Mouse (Mus musculus): ENCODE measurements around the gene Barx1.

Gene Barx1

GRCm38 (mm10) chr13:48662431-48663143 lies at the start of gene Barx1:
Gene Barx1 (plus strand): TSS chr13:48662998.
- DNase-seq (ENCODE audit: low spot score): no peak

GRCm38 (mm10) chr13:48614525-48614924 lies 48.3 kb upstream of the Barx1 start:
- no peak for DNase-seq (ENCODE audit: low spot score)

- no peak for DNase-seq (ENCODE audit: low spot score)
These were observed 45.0 kb upstream of the Barx1 start for GRCm38 (mm10) chr13:48617774-48618173.

GRCm38 (mm10) chr13:48618890-48619289 lies 43.9 kb upstream of the Barx1 start:
- DNase-seq (ENCODE audit: low spot score): no peak

DNA sequence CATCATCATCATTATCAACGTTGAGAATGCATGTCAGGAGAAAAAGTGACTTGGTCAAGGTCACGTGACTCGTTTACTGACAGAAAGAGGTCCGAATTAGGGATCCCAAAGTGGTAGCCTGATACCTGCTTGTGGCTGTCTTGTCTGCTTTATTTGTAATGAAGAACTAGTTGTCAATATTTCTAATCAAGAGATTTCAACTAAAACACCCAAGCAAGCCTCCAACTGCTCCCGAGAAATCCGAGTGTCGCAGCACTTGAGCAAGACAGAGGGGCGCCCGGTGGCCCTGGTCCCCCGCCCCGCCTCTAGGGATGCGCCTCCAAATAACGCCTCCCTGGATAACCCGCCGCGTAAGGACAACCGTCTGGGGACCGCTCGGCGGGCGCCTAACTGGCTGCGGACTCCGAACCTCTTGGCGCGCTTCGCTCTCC lies 37.8 kb upstream of the Barx1 start:
- DNase-seq (ENCODE audit: low spot score): no peak

DNA sequence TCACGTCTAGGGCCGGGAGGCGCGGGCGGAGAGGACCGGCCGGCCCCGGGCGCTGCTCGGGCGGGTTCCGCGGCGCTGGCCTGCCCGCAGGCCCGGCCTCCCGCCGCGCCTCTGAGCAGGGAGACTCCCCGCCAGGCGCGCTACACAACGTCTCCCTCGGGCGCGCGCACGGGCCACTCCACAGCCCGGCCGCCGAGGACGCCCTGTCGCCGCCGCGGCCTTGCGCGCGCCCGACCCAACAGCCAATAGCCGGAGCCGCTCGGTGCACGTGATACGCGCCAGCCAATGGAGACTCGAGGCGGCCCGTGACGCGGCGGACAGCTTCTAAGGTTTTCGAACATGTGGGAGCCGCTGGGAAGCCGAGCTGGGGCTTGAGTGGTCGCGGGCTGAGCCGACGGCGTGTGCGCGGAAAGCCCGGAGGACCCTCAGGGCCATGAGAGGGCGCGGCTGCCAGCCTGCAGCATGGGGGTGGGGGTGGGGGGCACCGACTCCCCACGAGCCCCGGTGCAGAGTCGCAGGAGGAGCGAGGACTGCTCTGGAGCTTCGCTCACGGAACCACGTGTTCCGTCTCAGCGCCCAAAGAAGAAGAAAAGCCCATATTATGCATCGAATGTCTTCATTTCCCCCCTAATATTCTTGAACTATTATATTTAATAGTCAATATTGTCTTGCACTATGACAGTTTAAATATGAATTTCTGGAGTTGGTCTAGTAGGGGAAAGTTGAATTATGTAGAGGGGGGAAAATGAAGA lies 37.2 kb upstream of the Barx1 start, which contains the start of gene Ptpdc1:
Ptpdc1 (minus strand) TSS at position 232 of the 752 bp plus-strand sequence.
- peak; percentile 96 for DNase-seq (ENCODE audit: low spot score)

DNA sequence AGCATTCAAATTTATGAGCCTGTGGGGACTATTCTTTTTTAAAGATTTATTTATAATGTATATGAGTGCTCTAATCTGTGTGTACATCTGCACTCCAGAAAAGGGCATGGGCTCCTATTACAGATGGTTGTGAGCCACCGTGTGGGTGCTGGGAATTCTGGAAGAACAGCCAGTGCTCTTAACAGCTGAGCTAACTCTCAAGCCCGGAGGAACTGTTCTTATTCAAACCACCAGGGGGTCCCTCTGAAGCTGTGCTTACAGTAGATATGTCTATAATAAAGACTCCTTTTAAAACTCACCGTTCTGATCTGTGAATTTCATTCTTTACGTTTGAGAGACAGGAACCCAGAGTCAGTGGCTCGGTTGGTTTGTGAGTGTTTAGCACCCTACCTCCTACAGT lies 31.1 kb upstream of the Barx1 start:
- DNase-seq (ENCODE audit: low spot score): no peak

GRCm38 (mm10) chr13:48637706-48638105 lies 25.1 kb upstream of the Barx1 start:
- no peak for DNase-seq (ENCODE audit: low spot score)

GRCm38 (mm10) chr13:48639570-48639969 lies 23.2 kb upstream of the Barx1 start:
- DNase-seq (ENCODE audit: low spot score): peak; percentile 32

GRCm38 (mm10) chr13:48643072-48643471 lies 19.7 kb upstream of the Barx1 start:
- DNase-seq (ENCODE audit: low spot score): no peak

DNA sequence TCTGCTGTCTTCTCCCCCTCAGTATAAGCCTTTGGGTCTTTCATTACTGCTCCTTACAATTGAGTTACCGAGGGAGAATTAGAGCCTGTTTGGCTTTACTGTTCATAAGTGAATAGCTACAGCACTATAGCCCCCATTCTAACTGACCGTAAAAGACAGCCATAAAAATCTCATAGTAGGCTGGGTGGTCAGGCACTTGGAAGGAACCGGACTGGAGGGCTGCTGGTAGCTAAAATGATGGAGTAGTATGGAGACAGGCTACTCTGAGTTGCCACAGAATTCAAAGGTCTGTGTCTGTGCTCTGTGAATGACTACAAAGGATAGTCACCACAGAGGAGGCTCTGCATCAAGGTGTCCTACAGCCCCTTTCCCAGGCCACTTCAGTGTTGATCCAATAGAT lies 18.8 kb upstream of the Barx1 start:
- DNase-seq (ENCODE audit: low spot score): no peak

DNA sequence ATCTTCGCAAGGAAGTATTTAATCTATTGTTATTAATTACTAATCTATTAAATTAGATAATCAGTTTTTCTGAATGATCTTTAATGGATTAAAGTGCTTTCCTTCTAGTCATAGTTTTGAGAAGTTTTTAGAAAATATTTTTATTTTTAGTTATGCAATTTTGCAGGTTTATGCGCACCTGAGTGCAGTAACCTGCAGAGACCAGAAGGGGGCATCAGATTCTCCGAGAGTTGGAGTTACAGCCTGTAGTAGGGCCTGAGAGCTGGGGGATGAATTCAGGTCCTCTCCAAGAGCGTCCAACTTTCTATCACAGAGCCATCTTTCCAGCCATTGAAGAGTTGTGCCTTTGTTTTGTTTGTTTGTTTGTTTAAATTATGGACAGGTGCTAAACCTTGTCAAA lies 16.1 kb upstream of the Barx1 start:
- DNase-seq (ENCODE audit: low spot score): no peak

DNA sequence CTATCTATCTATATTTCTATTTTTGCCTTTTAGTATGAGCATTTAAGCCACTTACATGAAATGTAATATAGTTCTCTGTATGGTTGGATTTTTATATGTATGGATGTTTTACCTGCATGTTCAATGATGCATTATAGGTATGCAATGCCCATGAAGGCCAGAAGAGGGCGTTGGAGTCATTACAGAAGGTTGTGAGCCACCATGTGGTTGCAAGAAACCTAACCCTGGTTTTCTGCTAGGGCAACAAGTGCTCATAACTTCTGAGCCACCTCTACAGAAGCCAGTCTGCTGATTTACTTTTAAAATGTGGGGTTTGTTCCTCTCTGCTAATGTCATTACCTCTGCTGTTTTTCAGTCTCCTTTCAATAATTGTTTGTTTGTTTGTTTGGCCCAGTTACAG lies 12.2 kb upstream of the Barx1 start:
- no peak for DNase-seq (ENCODE audit: low spot score)

DNA sequence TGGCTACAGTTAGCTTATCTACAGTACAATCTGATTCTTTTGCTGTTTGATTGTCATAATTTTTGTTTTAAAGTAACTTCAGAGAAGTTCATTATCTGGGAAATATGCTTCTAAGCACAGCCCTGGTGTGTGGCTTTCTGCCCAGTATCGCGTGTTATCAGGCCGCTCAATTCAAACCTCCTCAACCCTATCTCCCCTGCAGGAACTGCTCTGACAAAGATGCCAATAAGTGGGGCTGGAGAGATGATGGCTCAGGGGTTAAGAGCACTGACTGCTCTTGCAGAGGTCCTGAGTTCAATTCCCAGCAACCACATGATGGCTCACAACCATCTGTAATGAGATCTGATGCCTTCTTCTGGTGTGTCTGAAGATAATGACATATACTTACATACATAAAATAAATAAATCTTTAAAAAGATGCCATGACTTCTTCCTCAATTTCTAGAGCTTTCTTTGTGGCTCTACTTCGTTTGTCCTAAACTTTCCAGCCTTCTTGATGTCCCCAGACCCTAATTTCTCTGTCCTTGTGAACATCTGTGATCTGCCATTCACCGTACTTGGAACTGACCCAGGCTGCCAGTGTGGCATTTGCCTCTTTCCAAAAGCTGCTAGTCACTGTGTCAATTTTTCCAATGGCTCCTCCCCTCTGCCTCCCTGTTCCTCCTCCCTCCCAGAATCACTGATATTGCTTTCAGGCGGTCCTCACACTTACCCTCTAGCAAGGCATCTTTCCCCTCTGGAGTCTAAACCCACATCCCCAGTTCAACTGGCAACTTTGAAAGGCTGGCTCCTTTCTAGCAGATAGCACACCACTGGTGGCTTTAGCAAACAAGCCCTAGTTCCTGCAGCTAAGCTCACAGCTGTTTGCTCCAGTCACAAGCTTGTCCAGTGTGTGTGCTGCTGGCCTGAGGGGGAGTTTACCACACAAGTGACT lies 11.4 kb upstream of the Barx1 start:
- DNase-seq (ENCODE audit: low spot score): no peak

GRCm38 (mm10) chr13:48653788-48654770 lies 8.7 kb upstream of the Barx1 start:
- DNase-seq (ENCODE audit: low spot score): peak; percentile 71

GRCm38 (mm10) chr13:48655637-48656036 lies 7.2 kb upstream of the Barx1 start:
- DNase-seq (ENCODE audit: low spot score): peak; percentile 52

GRCm38 (mm10) chr13:48657791-48658190 lies 5.0 kb upstream of the Barx1 start:
- DNase-seq (ENCODE audit: low spot score): no peak

DNA sequence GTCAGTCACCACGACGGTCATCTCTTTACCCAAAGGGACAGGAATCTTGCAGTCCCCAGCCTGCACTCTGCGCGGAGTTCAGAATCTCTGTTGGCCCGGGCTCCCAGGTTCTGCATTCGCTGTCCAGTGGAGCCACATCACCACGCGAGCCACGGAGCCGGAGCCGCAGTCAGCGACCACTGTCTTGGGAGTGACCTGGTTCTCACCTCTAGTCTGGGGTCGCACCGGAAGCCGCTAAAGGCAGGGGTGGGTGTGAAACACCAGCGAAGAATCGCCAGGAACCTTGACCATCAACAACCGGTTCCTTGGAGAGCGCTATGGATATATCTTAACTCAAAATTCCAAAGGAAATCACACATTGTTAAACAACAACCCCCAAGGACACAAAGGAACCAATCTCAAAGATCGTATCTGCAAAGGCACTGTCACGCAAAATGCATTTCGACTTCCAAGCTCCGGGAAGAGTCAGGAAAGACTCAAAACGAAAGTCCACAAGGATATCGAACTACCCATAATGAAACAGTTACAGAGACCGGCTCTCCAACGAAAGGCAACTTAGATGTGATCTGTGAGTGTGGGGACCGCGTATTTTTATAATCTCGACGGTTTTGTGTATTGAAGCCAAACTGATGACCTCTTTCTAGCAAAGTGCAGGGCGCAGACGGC lies 4.1 kb upstream of the Barx1 start:
- DNase-seq (ENCODE audit: low spot score): no peak

- DNase-seq (ENCODE audit: low spot score): no peak
These were observed 3.3 kb upstream of the Barx1 start for GRCm38 (mm10) chr13:48659254-48660220.
